Mouse (Mus musculus): ENCODE measurements around the gene Apof.

DNA sequence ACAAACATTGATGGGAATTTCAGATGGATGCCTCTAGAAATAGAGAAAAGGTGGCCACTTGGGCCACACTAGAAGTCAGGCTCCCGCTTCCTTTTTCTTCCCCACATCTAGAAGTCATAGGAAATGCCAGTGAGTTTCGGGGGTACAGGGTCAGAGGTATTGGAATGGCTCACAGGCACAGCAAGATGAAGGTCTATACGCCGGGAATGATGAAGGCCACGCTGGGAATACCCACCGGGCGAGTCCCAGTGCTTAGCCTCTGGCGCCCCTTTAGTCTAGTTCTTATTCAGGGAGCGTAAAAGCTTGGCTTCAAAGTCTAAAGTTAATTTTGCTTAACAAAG is 34.3 kb downstream of the Apof start:
- TF ChIP-seq CTCF (IDR thresholded peaks at IDR 0.05; ENCODE audit: low read depth) (no peak), EP300 (IDR thresholded peaks at IDR 0.05; ENCODE audit: low read depth) (no peak)
